Mouse (Mus musculus) ES-E14 (cell line): ENCODE measurements around the gene Bod1l. TPM values are rescaled to one million over a fixed set of nuclear protein-coding genes. Genes with fewer than 3 reads are reported as not detected.

ENCODE experiments used
- DNase-seq: peaks from one replicate; pipeline ENCODE4 v3.0.0-alpha.2; 2013; ENCODE audit warnings: low read depth, low spot score
- H3K27ac ChIP-seq: 2 replicates; pipeline ENCODE4 v1.5.1; 2012; ENCODE audit warnings: low read depth, mild to moderate bottlenecking, low read length, moderate library complexity, mixed read lengths; ENCODE audit not compliant: poor library complexity, insufficient read depth, severe bottlenecking
- H3K36me3 ChIP-seq: 2 replicates; pipeline ENCODE4 v1.6.1; 2012; ENCODE audit warnings: mild to moderate bottlenecking, low read length, moderate library complexity, mixed read lengths; ENCODE audit not compliant: control insufficient read depth, poor library complexity, insufficient read depth, severe bottlenecking
- H3K4me1 ChIP-seq, 2 experiments: fragments of 150-350 bp in 1 of 2; sonication (generic) in 1 of 2; 2 replicates each; pipeline ENCODE4 v1.6.1; 2012; ENCODE audit warnings: low read length in 2 of 2, mild to moderate bottlenecking in 1 of 2, mixed read lengths in 1 of 2; ENCODE audit not compliant: control insufficient read depth in 2 of 2, insufficient read depth in 2 of 2, poor library complexity in 1 of 2
- H3K4me3 ChIP-seq, 2 experiments: fragments of 150-350 bp in 1 of 2; sonication (generic) in 1 of 2; 2 replicates each; pipeline ENCODE4 v1.5.1; 2012; ENCODE audit warnings: low read length in 2 of 2, low read depth in 1 of 2, mild to moderate bottlenecking in 1 of 2, mixed read lengths in 1 of 2; ENCODE audit not compliant: insufficient read depth in 1 of 2, poor library complexity in 1 of 2, severe bottlenecking in 1 of 2
- H3K9ac ChIP-seq: 2 replicates; pipeline ENCODE4 v1.6.1; 2012; ENCODE audit warnings: low read depth, mild to moderate bottlenecking, low read length, mixed read lengths; ENCODE audit not compliant: poor library complexity, insufficient read depth, severe bottlenecking
- H3K9me3 ChIP-seq: fragments of 150-350 bp; sonication (generic); 2 replicates; pipeline ENCODE4 v1.6.1; 2012; ENCODE audit warnings: low read depth, mild to moderate bottlenecking, low read length; ENCODE audit not compliant: control insufficient read depth, insufficient read depth
- CHD2 ChIP-seq: IDR thresholded peaks from 2 replicates; pipeline ENCODE4 v1.6.1; 2014; ENCODE audit warnings: mild to moderate bottlenecking, low read depth, low read length, inconsistent platforms
- HCFC1 ChIP-seq: IDR thresholded peaks from 2 replicates; pipeline ENCODE4 v1.6.1; 2012; ENCODE audit warnings: low read length, inconsistent platforms, borderline replicate concordance; ENCODE audit not compliant: insufficient read depth
- MAFK ChIP-seq: IDR thresholded peaks from 2 replicates; pipeline ENCODE4 v1.6.1; 2014; ENCODE audit warnings: mild to moderate bottlenecking, low read depth, low read length, inconsistent platforms; ENCODE audit not compliant: insufficient read depth
- ZC3H11A ChIP-seq: IDR thresholded peaks from 2 replicates; pipeline ENCODE4 v1.6.1; 2012; ENCODE audit warnings: low read depth, mild to moderate bottlenecking, inconsistent platforms, low read length, borderline replicate concordance
- ZNF384 ChIP-seq: IDR thresholded peaks from 2 replicates; pipeline ENCODE4 v1.6.1; 2012; ENCODE audit warnings: low read depth, low read length, inconsistent platforms
- in situ Hi-C, 2 experiments: fragments of 600-800 bp; cut with MboI; formaldehyde crosslinking; loops; one replicate each; pipeline ENCODE4 v1.15.1; 2025; ENCODE audit warnings: low sequenced_read_pairs in 2 of 2, inconsistent platforms in 1 of 2; ENCODE audit not compliant: unreplicated experiment in 2 of 2
- total RNA-seq: library from RNA; depleted of rRNA; stranded (reverse); fragments of 300-350 nt; gene quantifications from 2 replicates; pipeline ENCODE4 v1.2.3, GENCODE M21; 2012

The Bod1l gene
- total RNA-seq, 1 experiment = 67.2 TPM

GRCm38 (mm10) chr5:41781890-41782289, 62.2 kb downstream of the Bod1l start:
- peaks cover 7% of the 10 kb centered on the region for H3K36me3 ChIP-seq
- TF ChIP-seq ZNF384 (no peak), MAFK (no peak), ZC3H11A (no peak), CHD2 (no peak), HCFC1 (no peak)
- H3K27ac ChIP-seq = no peak overlapping the region
- no peak for DNase-seq
- in situ Hi-C loops = loop anchor here in 1 of 2 experiments (25.0 kb wide), 2 partner anchors 645 to 720 kb away; no protein-coding TSS in a partner anchor
- H3K4me3 ChIP-seq = no peak overlapping the region
- no peaks in the 10 kb centered on the region for H3K9me3 ChIP-seq
- no peak overlapping the region for H3K9ac ChIP-seq
- H3K4me1 ChIP-seq = peaks cover 0 to 2% of the 10 kb centered on the region in 2 experiments; a peak in 1 of 4 replicates

GRCm38 (mm10) chr5:41780026-41780425, 64.1 kb downstream of the Bod1l start:
- H3K9ac ChIP-seq = no peak overlapping the region
- H3K9me3 ChIP-seq = no peaks in the 10 kb centered on the region
- in situ Hi-C loops = loop anchor here in 1 of 2 experiments (25.0 kb wide), 2 partner anchors 643 to 718 kb away; no protein-coding TSS in a partner anchor
- peaks cover 0 to 2% of the 10 kb centered on the region in 2 experiments; a peak in 1 of 4 replicates for H3K4me1 ChIP-seq
- H3K36me3 ChIP-seq = no peaks in the 10 kb centered on the region
- H3K4me3 ChIP-seq = no peak overlapping the region
- no peak overlapping the region for H3K27ac ChIP-seq
- TF ChIP-seq MAFK = no peak
- no peak for TF ChIP-seq ZNF384
- no peak for TF ChIP-seq CHD2
- no peak for TF ChIP-seq ZC3H11A
- no peak for TF ChIP-seq HCFC1
- no peak for DNase-seq

GRCm38 (mm10) chr5:41775728-41776127, 68.4 kb downstream of the Bod1l start:
- no peaks in the 10 kb centered on the region for H3K36me3 ChIP-seq
- H3K9me3 ChIP-seq = no peaks in the 10 kb centered on the region
- no peak overlapping the region for H3K4me3 ChIP-seq
- H3K9ac ChIP-seq = no peak overlapping the region
- H3K4me1 ChIP-seq = no peaks in the 10 kb centered on the region
- H3K27ac ChIP-seq = no peak overlapping the region
- DNase-seq = no peak
- TF ChIP-seq ZNF384 (no peak), CHD2 (no peak), HCFC1 (no peak), ZC3H11A (no peak), MAFK (no peak)
- in situ Hi-C loops = loop anchor here in 1 of 2 experiments (25.0 kb wide), 2 partner anchors 638 to 713 kb away; no protein-coding TSS in a partner anchor

GRCm38 (mm10) chr5:41775273-41775672, 68.8 kb downstream of the Bod1l start:
- Histone ChIP-seq H3K36me3 (no peaks in the 10 kb centered on the region), H3K27ac (no peak overlapping the region), H3K4me3 (no peak overlapping the region), H3K9ac (no peak overlapping the region), H3K4me1 (no peaks in the 10 kb centered on the region), H3K9me3 (no peaks in the 10 kb centered on the region)
- in situ Hi-C loops = loop anchor here in 1 of 2 experiments (25.0 kb wide), 2 partner anchors 638 to 713 kb away; no protein-coding TSS in a partner anchor
- no peak for DNase-seq
- TF ChIP-seq ZNF384 = no peak
- TF ChIP-seq MAFK = no peak
- TF ChIP-seq ZC3H11A = no peak
- TF ChIP-seq CHD2 = no peak
- TF ChIP-seq HCFC1 = no peak
